Mouse (Mus musculus): ENCODE data around the gene F2.
"Not testable (repeated sequence)": the region's sequence is repeated elsewhere in the genome, so short reads cannot be mapped to it uniquely, and the experiment has no call there.

F2 gene

GRCm38 (mm10) chr2:91646733-91647132 is 10.5 kb upstream of the F2 start:
- peak; percentile 55 to 72 for DNase-seq (ENCODE audit: low read depth in 2 of 2, low spot score in 2 of 2)

- DNase-seq (ENCODE audit: low read depth in 2 of 2, low spot score in 2 of 2), result peak; percentile 45 to 48
These were observed 9.6 kb upstream of the F2 start for GRCm38 (mm10) chr2:91645811-91646210.

GRCm38 (mm10) chr2:91645354-91645753 is 9.1 kb upstream of the F2 start:
- DNase-seq (ENCODE audit: low read depth in 2 of 2, low spot score in 2 of 2), result no peak

DNA sequence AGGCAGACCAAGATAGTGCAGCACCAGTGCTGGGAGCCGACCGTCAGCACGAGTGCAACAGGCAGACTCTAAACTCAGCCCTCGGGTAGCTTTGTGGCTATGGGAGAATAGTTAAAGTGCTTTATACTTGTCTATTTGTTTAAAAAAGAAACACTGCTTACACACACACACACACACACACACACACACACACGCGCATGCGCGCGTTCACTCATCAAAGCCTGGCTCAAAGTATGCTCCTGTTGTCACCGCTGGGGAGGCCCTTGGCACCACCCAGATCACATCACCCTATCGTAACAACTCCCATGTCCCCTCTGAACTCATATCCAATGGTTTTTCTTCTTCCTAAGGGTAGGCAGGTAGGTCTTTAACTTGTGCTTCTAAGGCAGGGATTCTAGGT is 7.8 kb upstream of the F2 start:
- no peak for DNase-seq (ENCODE audit: low read depth in 2 of 2, low spot score in 2 of 2)

DNA sequence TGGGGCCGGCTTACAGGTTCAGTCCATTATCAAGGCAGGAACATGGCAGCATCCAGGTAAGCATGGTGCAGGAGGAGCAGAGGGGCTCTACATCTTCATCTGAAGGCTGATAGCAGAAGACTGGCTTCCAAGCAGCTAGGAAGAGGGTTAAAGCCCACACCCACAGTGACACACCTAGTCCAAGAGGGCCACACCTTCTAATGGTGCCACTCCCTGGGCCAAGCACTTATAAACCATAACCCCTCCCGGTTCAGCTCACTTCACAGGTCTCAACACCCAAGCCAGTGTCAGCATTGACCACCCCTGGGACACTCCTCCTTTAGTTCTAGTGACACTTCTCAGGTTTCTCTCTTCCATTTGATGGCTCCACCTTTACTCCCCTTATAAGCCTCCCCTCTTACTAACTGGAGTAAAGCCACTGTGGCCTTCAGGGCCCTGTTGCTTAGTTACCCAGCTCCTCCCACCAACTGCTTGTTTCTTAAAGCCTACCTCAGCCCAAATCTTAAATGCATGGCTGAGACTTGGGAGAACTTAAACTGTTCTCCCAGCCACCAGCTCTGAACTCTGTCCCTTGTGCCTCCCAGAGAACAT is 6.7 kb upstream of the F2 start:
- no peak for DNase-seq (ENCODE audit: low read depth in 2 of 2, low spot score in 2 of 2)

GRCm38 (mm10) chr2:91638931-91639330 is 2.7 kb upstream of the F2 start:
- DNase-seq (ENCODE audit: low read depth in 2 of 2, low spot score in 2 of 2), result no peak

DNA sequence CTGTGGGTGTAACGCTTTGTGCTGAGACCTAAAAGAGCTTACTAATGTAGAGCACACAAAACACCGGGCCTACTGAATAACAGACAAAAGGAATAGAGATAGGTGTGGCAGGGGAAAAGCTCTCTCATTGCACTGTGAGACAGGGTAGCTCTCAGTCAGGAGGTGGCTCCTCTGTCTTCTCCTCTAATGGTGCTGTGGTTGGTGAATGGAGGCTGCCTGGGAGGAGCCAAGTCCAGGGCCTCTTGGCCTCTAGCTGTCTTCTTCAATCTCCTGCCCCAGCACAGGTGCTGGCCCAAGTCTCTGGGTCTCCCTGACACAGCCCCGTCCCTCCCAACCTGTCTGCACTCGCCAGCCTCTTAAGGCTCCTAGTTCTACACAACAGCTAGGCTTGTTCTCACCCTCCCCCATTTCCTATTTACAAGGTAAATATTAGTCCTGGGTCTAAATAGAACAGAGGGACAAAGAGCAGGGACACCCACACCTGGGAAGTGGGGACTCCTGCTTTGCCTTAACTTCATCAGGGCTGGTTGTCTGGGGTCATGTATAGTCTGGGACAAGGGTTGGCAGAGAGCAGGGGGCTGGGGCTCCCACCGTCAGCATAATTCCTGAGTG is 619 bp upstream of the F2 start:
- DNase-seq (ENCODE audit: low read depth in 2 of 2, low spot score in 2 of 2), result no peak

GRCm38 (mm10) chr2:91635486-91635885 is 728 bp downstream of the F2 start:
- DNase-seq (ENCODE audit: low read depth in 2 of 2, low spot score in 2 of 2), result no peak

- DNase-seq (ENCODE audit: low read depth in 2 of 2, low spot score in 2 of 2), result no peak
These were observed 1.4 kb downstream of the F2 start for GRCm38 (mm10) chr2:91634841-91635240.

- DNase-seq (ENCODE audit: low read depth in 2 of 2, low spot score in 2 of 2), result no peak
These were observed 2.8 kb downstream of the F2 start for GRCm38 (mm10) chr2:91633334-91633977.

- no peak for DNase-seq (ENCODE audit: low read depth in 2 of 2, low spot score in 2 of 2)
These were observed 3.9 kb downstream of the F2 start for GRCm38 (mm10) chr2:91632316-91632715.

- no peak for DNase-seq (ENCODE audit: low read depth in 2 of 2, low spot score in 2 of 2)
These were observed 4.4 kb downstream of the F2 start for GRCm38 (mm10) chr2:91631826-91632225.

GRCm38 (mm10) chr2:91630384-91630783 is 5.8 kb downstream of the F2 start:
- no peak for DNase-seq (ENCODE audit: low read depth in 2 of 2, low spot score in 2 of 2)

- no peak for DNase-seq (ENCODE audit: low read depth in 2 of 2, low spot score in 2 of 2)
These were observed 6.5 kb downstream of the F2 start for GRCm38 (mm10) chr2:91629682-91630081.

GRCm38 (mm10) chr2:91628171-91628570 is 8.0 kb downstream of the F2 start:
- DNase-seq (ENCODE audit: low read depth in 2 of 2, low spot score in 2 of 2), result no peak

- no peak for DNase-seq (ENCODE audit: low read depth in 2 of 2, low spot score in 2 of 2)
These were observed 8.7 kb downstream of the F2 start for GRCm38 (mm10) chr2:91627486-91627885.

GRCm38 (mm10) chr2:91623366-91623765 is 12.8 kb downstream of the F2 start:
- not testable (repeated sequence) for DNase-seq (ENCODE audit: low read depth in 2 of 2, low spot score in 2 of 2)

GRCm38 (mm10) chr2:91622356-91622755 is 13.9 kb downstream of the F2 start:
- DNase-seq (ENCODE audit: low read depth in 2 of 2, low spot score in 2 of 2), result no peak

GRCm38 (mm10) chr2:91609370-91609769 is 26.8 kb downstream of the F2 start:
- not testable (repeated sequence) for DNase-seq (ENCODE audit: low read depth in 2 of 2, low spot score in 2 of 2)

- DNase-seq (ENCODE audit: low read depth in 2 of 2, low spot score in 2 of 2), result peak in 1 of 2 experiments; percentile 11
These were observed 33.8 kb downstream of the F2 start for GRCm38 (mm10) chr2:91602389-91602788.

DNA sequence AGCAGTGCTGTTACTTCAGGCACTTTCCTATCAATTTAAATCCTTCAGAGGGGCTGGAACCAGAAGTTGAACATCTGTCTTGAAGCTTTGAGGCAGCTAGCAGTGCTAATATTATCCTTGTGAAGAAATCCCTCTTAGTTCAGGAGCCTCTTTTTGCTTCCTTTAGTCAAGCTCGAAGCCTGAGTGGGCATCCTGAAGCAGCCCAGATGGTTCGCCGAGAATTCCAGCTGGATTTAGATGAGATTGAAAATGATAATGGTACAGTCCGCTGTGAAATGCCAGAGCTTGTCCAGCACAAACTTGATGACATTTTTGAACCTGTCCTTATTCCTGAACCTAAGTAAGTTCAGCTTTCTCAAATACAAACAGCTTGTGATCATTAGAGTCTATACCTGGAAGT is 35.7 kb downstream of the F2 start:
- DNase-seq (ENCODE audit: low read depth in 2 of 2, low spot score in 2 of 2), result no peak

DNA sequence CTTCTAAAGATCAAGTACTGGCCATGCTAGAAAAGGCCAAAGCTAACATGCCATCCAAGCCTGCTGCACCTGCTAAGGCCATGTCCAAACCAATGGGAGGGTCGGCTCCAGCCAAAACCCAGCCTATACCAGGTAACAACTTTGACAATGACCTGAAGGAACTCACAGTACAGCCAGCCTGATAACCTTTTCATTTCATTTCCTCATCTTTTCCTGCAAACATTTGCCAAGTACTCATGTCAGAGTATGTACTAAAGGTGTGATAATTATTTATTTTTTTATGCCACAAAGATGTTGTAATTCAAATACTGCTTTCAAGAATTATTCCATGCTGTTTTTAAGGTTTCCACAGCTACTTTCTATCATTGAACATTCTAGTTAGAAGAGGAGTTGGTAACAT is 50.0 kb downstream of the F2 start:
- no peak for DNase-seq (ENCODE audit: low read depth in 2 of 2, low spot score in 2 of 2)

GRCm38 (mm10) chr2:91580894-91581293 is 55.3 kb downstream of the F2 start:
- no peak for DNase-seq (ENCODE audit: low read depth in 2 of 2, low spot score in 2 of 2)

Measured in CD8-positive naive resting alpha-beta T cell, adult 2 months (primary cell).